Mouse (Mus musculus): ENCODE results near the gene Gm49321. TPM values are rescaled to one million over a fixed set of nuclear protein-coding genes. Genes with fewer than 3 reads are reported as not detected.

The Gm49321 gene
- polyA plus RNA-seq, 1 experiment from 2014 or later: 5.5 TPM

GRCm38 (mm10) chr12:73979667-73980066 is 42.2 kb downstream of the Gm49321 start:
- no peak overlapping the region for H3K27ac ChIP-seq
- 77% methylated on average over 5 of the region's 5 CpGs for WGBS (ENCODE audit: insufficient replicate concordance)
- peaks cover 53% of the 10 kb centered on the region for H3K36me3 ChIP-seq
- no peaks in the 10 kb centered on the region for H3K4me1 ChIP-seq (replicated peaks)
- no peak overlapping the region for H3K4me3 ChIP-seq (replicated peaks)
- H3K27me3 ChIP-seq: no peaks in the 10 kb centered on the region
- DNase-seq: no peak
- no peak overlapping the region for H3K4me2 ChIP-seq
- no peak overlapping the region for H3K9ac ChIP-seq
- H3K9me3 ChIP-seq (replicated peaks): no peaks in the 10 kb centered on the region
- no peak for ATAC-seq (ENCODE audit: low read depth)

- Histone ChIP-seq H3K4me3 (replicated peaks) (no peak overlapping the region), H3K4me2 (no peak overlapping the region), H3K27me3 (no peaks in the 10 kb centered on the region), H3K9ac (no peak overlapping the region), H3K36me3 (peaks cover 45% of the 10 kb centered on the region), H3K4me1 (replicated peaks) (no peaks in the 10 kb centered on the region), H3K9me3 (replicated peaks) (no peaks in the 10 kb centered on the region), H3K27ac (no peak overlapping the region)
- DNase-seq: no peak
- no peak for ATAC-seq (ENCODE audit: low read depth)
- WGBS (ENCODE audit: insufficient replicate concordance): 84% methylated on average over 14 of the region's 14 CpGs
Observed at GRCm38 (mm10) chr12:73982533-73982932, 45.1 kb downstream of the Gm49321 start.

- no peaks in the 10 kb centered on the region for H3K9me3 ChIP-seq (replicated peaks)
- no peak overlapping the region for H3K4me2 ChIP-seq
- no peak overlapping the region for H3K4me3 ChIP-seq (replicated peaks)
- no peaks in the 10 kb centered on the region for H3K27me3 ChIP-seq
- H3K36me3 ChIP-seq: peaks cover 22% of the 10 kb centered on the region
- no peak overlapping the region for H3K27ac ChIP-seq
- ATAC-seq (ENCODE audit: low read depth): no peak
- no peak for DNase-seq
- 77% methylated on average over 7 of the region's 7 CpGs for WGBS (ENCODE audit: insufficient replicate concordance)
- H3K9ac ChIP-seq: no peak overlapping the region
- no peaks in the 10 kb centered on the region for H3K4me1 ChIP-seq (replicated peaks)
Observed at GRCm38 (mm10) chr12:73986299-73986698, 48.8 kb downstream of the Gm49321 start.

- 72% methylated on average over 4 of the region's 4 CpGs for WGBS (ENCODE audit: insufficient replicate concordance)
- H3K4me2 ChIP-seq: no peak overlapping the region
Observed at GRCm38 (mm10) chr12:73988393-73989008, 51.0 kb downstream of the Gm49321 start.

GRCm38 (mm10) chr12:73989594-73989993 is 52.1 kb downstream of the Gm49321 start:
- H3K4me1 ChIP-seq (replicated peaks): no peaks in the 10 kb centered on the region
- no peak for DNase-seq
- H3K36me3 ChIP-seq: 0 out of 2 replicates have a peak, but pooled peaks cover 9% of the 10 kb centered on the region
- no peak for ATAC-seq (ENCODE audit: low read depth)
- no peak overlapping the region for H3K27ac ChIP-seq
- no peak overlapping the region for H3K9ac ChIP-seq
- no peak overlapping the region for H3K4me3 ChIP-seq (replicated peaks)
- H3K27me3 ChIP-seq: no peaks in the 10 kb centered on the region
- no peaks in the 10 kb centered on the region for H3K9me3 ChIP-seq (replicated peaks)
- no peak overlapping the region for H3K4me2 ChIP-seq

More at GRCm38 (mm10) chr12:73988393-73989008, 51.0 kb downstream of the Gm49321 start:
- no peak for DNase-seq
- Histone ChIP-seq H3K4me1 (replicated peaks) (no peaks in the 10 kb centered on the region), H3K9me3 (replicated peaks) (no peaks in the 10 kb centered on the region), H3K9ac (no peak overlapping the region), H3K27ac (no peak overlapping the region), H3K36me3 (peaks cover 9% of the 10 kb centered on the region; the same call in 1 of the 2 replicates), H3K4me3 (replicated peaks) (no peak overlapping the region), H3K27me3 (no peaks in the 10 kb centered on the region)
- ATAC-seq (ENCODE audit: low read depth): no peak

GRCm38 (mm10) chr12:73996906-73997296 is 59.4 kb downstream of the Gm49321 start:
- DNase-seq (no peak), ATAC-seq (ENCODE audit: low read depth) (no peak)
- 43% methylated on average over 12 of the region's 12 CpGs for WGBS (ENCODE audit: insufficient replicate concordance)
- Histone ChIP-seq H3K36me3 (no peaks in the 10 kb centered on the region), H3K4me1 (replicated peaks) (peaks cover 3% of the 10 kb centered on the region; the same call in 1 of the 2 replicates), H3K27ac (no peak overlapping the region), H3K27me3 (peaks cover 42% of the 10 kb centered on the region), H3K9ac (no peak overlapping the region), H3K9me3 (replicated peaks) (no peaks in the 10 kb centered on the region), H3K4me2 (no peak overlapping the region), H3K4me3 (replicated peaks) (no peak overlapping the region)

GRCm38 (mm10) chr12:73997297-73998127 is 60.1 kb downstream of the Gm49321 start, which contains the start of gene Syt16:
Syt16 (plus strand) TSS chr12:73997661.
- H3K4me3 ChIP-seq (replicated peaks): peak within 1 kb of the TSS; percentile 49
- no peak for ATAC-seq (ENCODE audit: low read depth)
- H3K4me1 ChIP-seq (replicated peaks): peaks cover 3% of the 10 kb centered on the region; the same call in 1 of the 2 replicates
- 0 out of 2 replicates have a peak within 1 kb of the TSS, but pooled peaks have one; percentile 33 for H3K9ac ChIP-seq
- H3K27ac ChIP-seq: no peak within 1 kb of the TSS
- WGBS (ENCODE audit: insufficient replicate concordance): 3% methylated on average over 57 of the region's 67 CpGs
- no peaks in the 10 kb centered on the region for H3K36me3 ChIP-seq
- peaks cover 42% of the 10 kb centered on the region for H3K27me3 ChIP-seq
- no peak for DNase-seq
- no peaks in the 10 kb centered on the region for H3K9me3 ChIP-seq (replicated peaks)
- peak within 1 kb of the TSS; percentile 59 for H3K4me2 ChIP-seq

- Histone ChIP-seq H3K9me3 (replicated peaks) (no peaks in the 10 kb centered on the region), H3K36me3 (no peaks in the 10 kb centered on the region), H3K27ac (no peak overlapping the region), H3K27me3 (peaks cover 42% of the 10 kb centered on the region), H3K4me2 (peak overlapping the region; percentile 59), H3K9ac (no peak overlapping the region), H3K4me1 (replicated peaks) (peaks cover 3% of the 10 kb centered on the region; the same call in 1 of the 2 replicates), H3K4me3 (replicated peaks) (peak overlapping the region; percentile 49)
- 34% methylated on average over 5 of the region's 5 CpGs for WGBS (ENCODE audit: insufficient replicate concordance)
- DNase-seq (no peak), ATAC-seq (ENCODE audit: low read depth) (no peak)
Observed at GRCm38 (mm10) chr12:73998128-73998456, 60.6 kb downstream of the Gm49321 start.

GRCm38 (mm10) chr12:74002449-74002848 is 65.0 kb downstream of the Gm49321 start:
- H3K4me3 ChIP-seq (replicated peaks): no peak overlapping the region
- H3K9ac ChIP-seq: no peak overlapping the region
- no peaks in the 10 kb centered on the region for H3K36me3 ChIP-seq
- no peak overlapping the region for H3K27ac ChIP-seq
- H3K4me2 ChIP-seq: no peak overlapping the region
- H3K27me3 ChIP-seq: peaks cover 25% of the 10 kb centered on the region
- no peaks in the 10 kb centered on the region for H3K9me3 ChIP-seq (replicated peaks)
- no peak for DNase-seq
- no peak for ATAC-seq (ENCODE audit: low read depth)
- WGBS (ENCODE audit: insufficient replicate concordance): 70% methylated on average over 9 of the region's 9 CpGs
- H3K4me1 ChIP-seq (replicated peaks): peaks cover 2% of the 10 kb centered on the region; the same call in 1 of the 2 replicates

GRCm38 (mm10) chr12:74009448-74009911 is 72.0 kb downstream of the Gm49321 start:
- DNase-seq (no peak), ATAC-seq (ENCODE audit: low read depth) (no peak)
- no peaks in the 10 kb centered on the region for H3K27me3 ChIP-seq
- H3K27ac ChIP-seq: no peak overlapping the region
- no peaks in the 10 kb centered on the region for H3K9me3 ChIP-seq (replicated peaks)
- no peaks in the 10 kb centered on the region for H3K36me3 ChIP-seq
- H3K9ac ChIP-seq: no peak overlapping the region
- WGBS (ENCODE audit: insufficient replicate concordance): 16% methylated on average over 8 of the region's 8 CpGs
- no peak overlapping the region for H3K4me3 ChIP-seq (replicated peaks)
- H3K4me2 ChIP-seq: no peak overlapping the region
- no peaks in the 10 kb centered on the region for H3K4me1 ChIP-seq (replicated peaks)

- ATAC-seq (ENCODE audit: low read depth) (peak; percentile 23; the same call in 1 of the 2 replicates), DNase-seq (peak; percentile 22)
- H3K4me2 ChIP-seq: no peak overlapping the region
- no peaks in the 10 kb centered on the region for H3K36me3 ChIP-seq
- no peaks in the 10 kb centered on the region for H3K27me3 ChIP-seq
- H3K9ac ChIP-seq: no peak overlapping the region
- no peak overlapping the region for H3K4me3 ChIP-seq (replicated peaks)
- H3K4me1 ChIP-seq (replicated peaks): no peaks in the 10 kb centered on the region
- H3K9me3 ChIP-seq (replicated peaks): no peaks in the 10 kb centered on the region
- H3K27ac ChIP-seq: no peak overlapping the region
- WGBS (ENCODE audit: insufficient replicate concordance): 2% methylated on average over 6 of the region's 6 CpGs
Observed at GRCm38 (mm10) chr12:74013739-74014138, 76.3 kb downstream of the Gm49321 start.

Measured in liver, embryonic 13.5 days (tissue).